Mouse (Mus musculus) layer of hippocampus, postnatal 36 days (tissue): Measurements from ENCODE around the gene 4930505A04Rik. TPM values are rescaled to one million over a fixed set of nuclear protein-coding genes. Genes with fewer than 3 reads are reported as not detected.

ENCODE experiments used
- total RNA-seq, 2 experiments: library from RNA; stranded (reverse); gene quantifications; 2 replicates each; pipeline ENCODE4 v1.2.3; 2021

The 4930505A04Rik gene
- total RNA-seq, 2 experiments from 2014 or later = 0.80 to 0.88 TPM

Other genes starting within 250 kb of the 4930505A04Rik start
- gene Sptbn1, start 203.7 kb downstream of the 4930505A04Rik start, total RNA-seq = 100 to 1,000 TPM; 570 to 594 TPM
- gene Acyp2, start 177.8 kb upstream of the 4930505A04Rik start, total RNA-seq = 10 to 100 TPM; 22.9 to 23.8 TPM